Mouse (Mus musculus) adrenal gland (tissue): ENCODE data around the gene Dedd2.

ENCODE experiments used
- intact Hi-C: fragments of 180-260 bp; cut with DNase I; formaldehyde crosslinking; loops from one replicate; pipeline ENCODE4 v1.15.1; 2025

Dedd2 gene

DNA sequence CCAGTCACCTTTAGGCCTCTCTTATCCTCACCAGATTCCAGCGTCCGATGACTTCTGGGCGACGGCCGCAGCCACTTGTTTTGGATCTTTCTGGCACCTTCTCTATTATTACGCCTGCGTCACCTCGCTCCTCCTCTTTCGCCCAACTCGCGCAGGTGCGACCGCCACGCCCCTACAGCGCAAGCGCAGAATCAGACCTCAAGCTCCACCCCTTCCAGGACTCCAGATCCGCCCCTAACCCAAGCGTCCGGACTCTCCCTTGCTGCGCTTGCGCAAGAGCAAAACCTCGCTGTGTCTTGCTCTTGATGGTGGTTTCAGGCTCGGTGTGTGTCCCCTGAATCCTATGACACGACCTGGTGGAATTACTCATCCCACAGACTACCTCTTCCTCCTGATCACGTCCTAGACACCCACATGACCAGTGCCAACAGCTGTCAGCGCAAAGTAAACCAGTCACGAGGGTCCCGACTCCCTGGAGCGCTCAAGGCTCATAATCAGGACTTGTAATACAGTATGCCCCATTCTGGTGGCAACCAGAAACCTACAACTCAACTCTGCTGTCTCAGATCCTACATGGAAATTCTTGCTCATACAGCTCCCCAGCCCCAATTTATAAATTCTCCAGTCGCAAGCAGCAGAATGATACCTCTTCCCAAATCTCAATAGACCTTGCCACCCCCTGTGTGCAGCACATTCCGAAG, 509 bp downstream of the Dedd2 start:
- intact Hi-C loops: no loop called here

DNA sequence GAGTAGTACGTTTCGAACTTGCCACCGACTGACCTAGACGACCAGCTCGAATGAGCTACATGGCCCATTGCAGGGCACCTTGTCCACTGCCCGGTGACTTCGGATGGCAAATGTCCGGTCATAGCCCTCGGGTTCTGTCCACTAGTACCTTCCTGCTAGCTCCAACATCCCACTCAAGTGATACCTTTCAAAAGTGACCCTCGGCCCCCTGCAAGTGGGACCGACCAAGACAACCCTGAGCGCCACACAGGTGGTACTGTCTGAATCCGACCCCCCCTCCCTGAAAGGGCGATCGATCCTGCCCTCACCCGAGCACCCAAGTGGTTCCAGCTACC, 1.0 kb downstream of the Dedd2 start:
- intact Hi-C loops: no loop called here

DNA sequence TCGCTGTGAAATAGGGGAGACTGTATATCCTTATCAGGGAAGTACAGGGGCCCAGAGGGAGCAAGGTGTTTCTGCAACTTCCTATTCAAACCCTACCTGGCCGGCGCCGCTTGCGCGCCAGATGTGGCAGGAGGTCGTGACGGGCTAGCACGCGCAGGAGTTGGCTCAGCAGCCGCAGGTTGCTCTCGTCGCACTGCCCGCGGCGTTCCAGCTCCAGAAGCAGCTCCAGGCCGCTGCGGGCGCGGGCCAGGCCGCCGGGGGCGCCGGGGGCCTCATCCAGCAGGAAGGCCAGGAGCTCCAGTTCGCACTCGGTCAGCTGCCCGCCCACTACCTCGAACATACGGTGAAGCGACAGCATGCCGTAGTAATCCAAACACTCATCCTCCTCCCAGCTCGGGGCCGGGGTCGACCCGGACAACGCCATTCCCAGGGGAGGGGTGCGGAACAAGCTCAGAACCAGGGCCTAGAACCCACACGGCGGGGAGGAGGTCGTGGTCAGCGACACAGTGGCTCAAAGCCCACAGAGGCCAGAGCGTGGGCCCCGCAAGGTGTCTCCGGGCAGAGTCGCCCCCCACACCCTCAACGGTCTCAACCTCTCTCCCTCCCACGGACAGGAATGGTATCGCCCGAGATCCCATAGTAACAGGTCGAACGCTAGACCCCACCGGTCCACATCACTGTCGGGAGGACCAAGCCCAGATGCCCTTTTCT, 1.6 kb downstream of the Dedd2 start:
- intact Hi-C loops: no loop called here

DNA sequence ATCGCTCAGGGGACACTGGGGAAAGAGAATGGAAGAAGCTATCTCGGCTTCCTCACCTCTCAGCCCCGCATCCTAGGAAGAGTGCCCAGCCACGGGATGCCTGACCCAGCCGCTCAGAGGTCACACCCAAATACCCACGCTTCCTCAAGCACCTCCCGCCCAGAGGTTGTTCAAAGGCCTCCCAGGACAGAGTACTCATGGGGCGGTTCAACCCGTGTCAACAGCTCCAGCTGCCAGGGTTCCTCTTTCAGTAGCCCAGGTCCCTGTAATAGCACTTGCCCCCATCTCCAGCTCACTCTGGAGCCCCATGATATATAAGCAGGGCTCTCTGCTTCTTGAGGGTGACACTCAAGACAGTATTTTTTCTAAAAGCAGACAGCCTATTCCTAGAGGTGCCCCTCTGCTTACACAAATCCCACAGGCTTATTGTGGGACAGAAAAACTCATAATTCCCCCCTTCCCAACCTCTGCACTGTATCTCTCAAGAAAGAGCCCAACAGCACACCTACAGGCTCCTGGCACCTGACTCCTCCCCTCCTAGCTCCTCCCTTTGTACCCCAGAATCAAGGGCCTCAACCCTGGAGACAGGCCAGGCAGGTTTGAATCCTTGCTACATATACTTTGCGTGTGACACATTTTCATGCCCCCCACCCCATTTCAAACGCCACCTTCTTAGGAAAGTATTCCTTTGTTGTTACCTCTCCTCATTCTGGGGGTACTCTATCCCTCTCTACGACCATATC, 2.6 kb downstream of the Dedd2 start:
- intact Hi-C loops: no loop called here

DNA sequence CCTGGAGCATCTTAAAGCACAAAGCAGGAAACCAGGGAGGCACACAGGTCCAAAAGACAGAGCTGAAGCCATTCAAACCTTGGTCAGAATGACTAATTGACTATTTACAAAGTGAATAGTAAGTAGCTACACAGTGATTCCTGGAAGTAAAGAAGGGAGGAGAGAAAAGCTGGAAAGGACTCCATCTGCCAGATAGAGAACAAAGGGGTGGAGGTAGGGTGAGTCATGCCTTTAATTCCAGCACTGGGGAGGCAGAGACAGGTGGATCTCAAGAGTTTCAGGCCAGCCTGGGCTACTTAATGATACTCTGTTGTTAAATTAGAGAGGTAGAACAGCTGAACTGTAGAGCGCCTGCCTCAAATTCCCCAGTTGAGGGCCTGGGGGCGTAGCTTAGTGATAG, 6.2 kb downstream of the Dedd2 start:
- intact Hi-C loops: no loop called here

DNA sequence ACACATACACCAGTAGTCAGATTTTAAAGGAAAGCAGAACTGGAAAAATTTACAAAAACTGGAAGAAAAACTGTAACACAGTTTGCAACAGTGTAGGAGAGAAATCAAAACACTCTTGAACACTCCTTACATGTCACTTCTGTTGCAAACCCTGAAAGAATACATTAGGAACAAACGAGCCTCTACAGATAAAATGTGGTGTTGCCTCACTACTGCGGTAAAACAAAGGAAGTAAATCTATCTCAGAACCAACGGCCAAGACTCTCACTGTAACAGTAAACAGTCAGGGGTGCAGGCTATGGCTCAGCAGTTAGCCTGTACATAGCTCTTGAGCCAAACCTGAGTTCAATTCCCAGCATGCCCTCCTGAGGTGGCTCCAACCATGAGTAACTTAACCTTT, 7.3 kb downstream of the Dedd2 start:
- intact Hi-C loops: no loop called here

DNA sequence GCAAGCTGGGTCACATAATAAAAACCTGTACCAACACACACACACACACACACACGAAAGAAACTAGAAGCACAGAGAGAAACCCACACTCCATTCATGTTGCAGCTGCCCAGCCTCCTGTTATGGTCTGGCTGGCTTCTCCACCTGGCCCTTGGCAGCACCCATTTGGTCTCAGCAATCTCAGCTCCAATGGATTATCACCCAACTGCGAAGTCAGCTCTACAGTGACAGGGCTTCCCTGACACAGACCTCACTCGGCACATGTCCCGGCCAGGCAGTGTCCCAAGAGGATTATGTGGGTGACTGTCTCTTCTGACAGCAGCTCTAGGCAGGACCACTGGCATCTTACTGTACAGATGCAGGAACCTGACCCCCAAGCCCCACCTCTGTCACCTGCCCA, 9.9 kb downstream of the Dedd2 start:
- intact Hi-C loops: no loop called here

DNA sequence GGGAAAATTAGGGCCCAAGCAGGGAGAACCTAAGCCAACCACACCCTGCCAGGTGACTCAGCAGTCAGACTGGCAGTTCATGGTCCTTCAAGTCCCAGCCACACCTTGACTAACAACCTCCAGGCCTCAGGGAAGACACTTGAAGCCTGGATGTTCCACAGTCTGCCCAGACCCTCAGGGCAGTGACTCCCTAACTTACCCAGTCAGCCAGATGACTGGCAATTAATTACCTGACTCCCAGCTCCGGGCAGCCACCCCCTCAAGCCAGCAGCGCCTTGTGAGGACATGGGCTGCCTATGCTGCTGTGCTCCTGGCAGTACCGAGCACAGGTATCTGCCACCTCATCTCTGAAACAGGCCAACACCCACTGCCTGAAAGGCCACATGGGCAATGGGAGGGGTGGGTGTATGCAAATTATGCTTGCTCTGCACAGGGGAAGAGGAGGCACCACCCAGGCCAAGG, 11.2 kb downstream of the Dedd2 start:
- intact Hi-C loops: no loop called here

DNA sequence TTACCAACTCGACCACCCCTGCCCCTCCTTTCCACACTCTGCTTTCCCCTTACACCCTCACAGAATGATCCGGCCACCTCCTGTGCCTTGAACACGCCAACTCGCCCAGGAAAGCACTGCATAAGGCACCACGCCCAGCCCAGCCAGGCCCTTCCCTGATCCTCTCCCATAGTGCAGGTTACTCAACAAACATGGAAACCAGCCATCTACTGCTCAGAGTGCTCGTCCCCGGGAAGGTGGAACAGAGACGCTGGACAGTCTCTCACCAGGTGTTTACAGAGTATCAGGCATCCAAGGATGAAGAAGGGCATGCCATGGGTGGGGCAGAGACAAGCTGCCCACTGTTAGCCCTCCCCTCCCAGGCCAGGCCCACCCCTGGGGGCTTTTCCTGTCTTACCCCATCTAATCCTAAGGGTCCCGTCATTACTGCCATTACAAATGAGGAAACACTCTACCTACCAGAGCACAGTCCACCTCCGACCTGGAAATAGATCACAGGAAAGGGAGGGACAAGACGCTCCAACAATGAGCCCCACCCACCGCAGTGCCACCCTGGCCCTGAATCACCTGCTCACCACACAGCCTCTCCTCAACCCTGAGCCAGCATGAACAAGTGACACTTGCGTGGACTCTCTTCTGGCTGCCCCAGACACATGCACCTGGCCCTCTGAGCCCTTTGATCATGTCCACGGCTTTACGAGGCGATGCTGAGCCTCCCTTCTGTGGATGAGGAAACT, 14.2 kb downstream of the Dedd2 start:
- intact Hi-C loops: no loop called here

DNA sequence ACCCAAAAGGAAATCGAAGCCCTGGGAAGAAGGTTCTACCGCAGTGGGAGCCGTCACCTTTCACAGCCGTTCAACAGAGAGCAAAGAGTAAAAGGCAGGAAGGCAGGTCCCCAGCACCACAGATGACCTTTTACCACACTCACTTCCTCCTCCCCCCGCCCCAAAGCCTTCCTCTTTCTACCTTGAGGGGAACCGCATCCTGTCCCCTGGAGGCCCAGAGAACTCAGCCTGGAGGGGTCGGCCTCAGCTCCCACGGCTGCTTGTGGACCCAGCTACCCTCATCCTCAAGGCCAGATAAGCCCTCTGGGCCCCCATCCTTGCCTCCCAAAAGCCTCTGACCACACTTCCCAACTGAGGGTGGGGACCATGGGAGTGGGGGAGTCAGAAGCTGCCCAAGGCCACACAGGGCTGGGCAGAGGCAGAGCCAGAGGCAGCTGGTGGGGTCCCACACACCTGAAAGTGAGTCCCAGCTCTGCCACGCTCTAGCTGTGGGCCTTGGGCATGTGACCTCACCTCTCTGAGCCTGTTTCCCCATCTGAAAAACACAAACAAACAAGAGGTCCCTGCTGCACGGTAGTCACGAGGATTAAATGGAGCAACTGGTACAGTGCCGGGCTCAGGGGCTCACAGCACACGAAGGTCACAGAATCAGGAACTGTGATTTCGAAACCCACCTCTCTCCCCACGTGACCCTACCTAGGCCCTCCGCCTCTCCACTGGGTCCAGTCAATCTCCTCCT, 14.9 kb downstream of the Dedd2 start:
- intact Hi-C loops: no loop called here

DNA sequence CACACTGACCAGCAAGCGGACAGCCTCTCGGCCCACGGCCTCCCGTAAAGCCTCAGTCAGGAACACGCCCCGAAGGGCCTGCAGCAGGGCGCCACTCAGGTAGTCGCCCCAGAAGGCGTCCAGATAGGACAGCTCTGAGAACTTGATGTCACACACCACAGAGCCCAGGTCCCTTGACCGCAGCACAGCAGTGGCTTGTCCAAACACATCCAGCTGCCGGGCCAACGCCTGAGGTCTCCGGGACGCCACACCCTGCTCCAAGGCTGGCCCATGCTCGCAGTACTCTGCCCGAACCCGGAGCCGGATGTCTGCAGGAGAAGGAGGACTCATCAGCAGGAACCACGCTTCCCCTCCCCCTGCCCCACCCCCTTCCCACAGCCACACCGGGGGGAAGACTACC, 16.8 kb downstream of the Dedd2 start:
- intact Hi-C loops: no loop called here

DNA sequence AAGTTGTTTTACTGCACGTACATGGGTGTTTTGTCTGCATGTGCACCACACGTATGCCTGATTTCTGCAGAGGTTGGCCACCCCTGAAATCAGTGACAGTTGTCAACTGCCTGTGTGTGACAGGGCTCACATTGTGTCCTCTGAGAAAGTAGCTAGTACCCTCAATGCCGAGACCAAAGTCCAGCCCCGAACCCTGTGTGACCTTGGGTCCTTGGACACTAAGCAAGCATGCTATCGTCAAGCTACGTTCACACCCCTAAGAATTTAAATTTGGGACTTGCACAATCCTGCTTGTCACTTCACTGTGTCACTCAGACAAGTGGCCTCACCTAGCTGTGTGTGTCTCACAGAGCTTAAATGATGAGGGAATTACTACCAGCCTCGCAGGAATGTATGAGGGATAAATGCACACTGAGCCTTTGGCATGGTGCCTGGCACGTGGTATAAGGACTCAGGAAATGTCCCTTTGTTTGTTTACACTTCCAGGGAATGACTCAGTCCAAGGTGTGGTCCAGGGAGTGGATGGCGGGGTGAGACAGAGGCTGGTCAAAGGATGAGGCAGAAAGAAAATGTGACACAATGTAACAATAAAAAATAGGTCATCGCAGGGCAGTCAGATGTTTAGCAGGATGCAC, 22.9 kb downstream of the Dedd2 start:
- intact Hi-C loops: no loop called here

DNA sequence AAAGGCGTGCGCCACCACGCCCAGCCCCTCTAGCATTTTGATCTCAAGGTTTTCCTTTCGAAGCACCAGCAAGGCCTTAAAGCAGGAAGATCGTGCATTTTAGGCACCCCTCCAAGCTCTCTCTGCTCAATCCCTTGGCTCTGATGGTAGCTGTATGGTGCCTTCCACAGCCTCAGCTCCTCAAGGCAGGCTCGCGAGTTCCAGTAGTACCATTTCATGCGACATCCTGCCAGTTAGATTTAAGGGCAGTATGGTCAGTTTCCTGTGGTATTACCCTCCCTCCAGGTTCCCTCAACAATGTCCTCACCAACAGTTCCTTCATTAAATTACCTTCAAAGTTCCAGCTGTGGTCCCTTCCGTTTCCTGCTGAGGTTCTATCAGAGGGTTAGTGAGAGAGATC, 24.3 kb downstream of the Dedd2 start:
- intact Hi-C loops: no loop called here

DNA sequence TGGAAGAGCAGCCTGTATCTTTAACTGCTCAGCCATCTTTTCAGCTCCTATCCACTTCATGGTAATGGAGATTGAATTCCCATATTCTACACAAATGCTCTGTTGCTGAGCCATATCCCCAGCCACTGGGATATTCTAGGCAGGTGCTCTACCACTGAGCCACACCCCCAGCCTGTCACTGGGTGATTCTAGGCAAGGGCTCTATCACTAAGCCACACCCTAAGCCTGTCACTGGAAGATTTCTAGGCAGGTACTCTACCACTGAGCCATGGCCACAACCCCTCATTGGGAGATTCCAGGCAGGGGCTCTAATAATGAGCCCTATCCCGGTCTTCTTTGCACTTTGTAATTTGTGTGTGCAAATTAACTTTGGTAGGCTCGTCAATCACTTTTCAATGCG, 25.3 kb downstream of the Dedd2 start:
- intact Hi-C loops: no loop called here

DNA sequence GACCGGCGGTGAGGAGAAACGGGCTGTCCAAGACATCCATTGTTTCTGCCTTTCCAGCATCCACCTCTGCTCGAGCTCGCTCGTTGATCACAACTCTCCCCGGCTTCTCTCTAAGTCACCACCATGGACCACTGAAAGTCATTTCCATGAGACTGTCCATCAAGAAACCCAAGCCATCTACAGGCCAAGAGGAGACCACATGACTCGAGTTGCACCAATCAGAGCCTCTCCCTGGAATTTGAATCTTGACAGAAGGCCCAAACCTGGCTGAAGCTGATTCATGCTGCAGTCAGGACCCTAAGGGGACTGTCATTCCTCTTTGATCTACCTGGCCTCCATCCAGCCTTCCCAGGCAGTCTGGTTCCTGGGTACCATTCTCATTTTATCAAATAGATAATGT, 28.3 kb downstream of the Dedd2 start:
- intact Hi-C loops: no loop called here

DNA sequence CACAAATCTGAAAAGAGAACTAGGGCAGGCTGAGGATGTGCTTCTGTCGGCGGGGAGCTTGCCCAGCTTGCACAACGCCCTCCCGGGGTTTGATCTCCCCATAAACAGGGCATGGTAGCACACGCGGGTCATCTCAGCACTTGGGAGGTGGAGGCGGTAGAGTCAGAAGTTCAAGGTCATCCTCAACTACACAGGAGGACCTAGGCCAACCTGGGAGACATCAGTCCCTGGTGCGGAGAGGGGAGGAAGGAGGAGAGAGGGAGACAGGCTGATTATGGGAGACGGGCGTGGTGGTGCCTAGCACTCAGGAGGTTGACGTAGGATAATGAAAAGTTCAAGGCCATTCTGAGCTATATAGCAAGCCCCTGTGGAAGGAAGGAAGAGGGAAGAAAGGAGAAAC, 29.6 kb downstream of the Dedd2 start:
- intact Hi-C loops: no loop called here

DNA sequence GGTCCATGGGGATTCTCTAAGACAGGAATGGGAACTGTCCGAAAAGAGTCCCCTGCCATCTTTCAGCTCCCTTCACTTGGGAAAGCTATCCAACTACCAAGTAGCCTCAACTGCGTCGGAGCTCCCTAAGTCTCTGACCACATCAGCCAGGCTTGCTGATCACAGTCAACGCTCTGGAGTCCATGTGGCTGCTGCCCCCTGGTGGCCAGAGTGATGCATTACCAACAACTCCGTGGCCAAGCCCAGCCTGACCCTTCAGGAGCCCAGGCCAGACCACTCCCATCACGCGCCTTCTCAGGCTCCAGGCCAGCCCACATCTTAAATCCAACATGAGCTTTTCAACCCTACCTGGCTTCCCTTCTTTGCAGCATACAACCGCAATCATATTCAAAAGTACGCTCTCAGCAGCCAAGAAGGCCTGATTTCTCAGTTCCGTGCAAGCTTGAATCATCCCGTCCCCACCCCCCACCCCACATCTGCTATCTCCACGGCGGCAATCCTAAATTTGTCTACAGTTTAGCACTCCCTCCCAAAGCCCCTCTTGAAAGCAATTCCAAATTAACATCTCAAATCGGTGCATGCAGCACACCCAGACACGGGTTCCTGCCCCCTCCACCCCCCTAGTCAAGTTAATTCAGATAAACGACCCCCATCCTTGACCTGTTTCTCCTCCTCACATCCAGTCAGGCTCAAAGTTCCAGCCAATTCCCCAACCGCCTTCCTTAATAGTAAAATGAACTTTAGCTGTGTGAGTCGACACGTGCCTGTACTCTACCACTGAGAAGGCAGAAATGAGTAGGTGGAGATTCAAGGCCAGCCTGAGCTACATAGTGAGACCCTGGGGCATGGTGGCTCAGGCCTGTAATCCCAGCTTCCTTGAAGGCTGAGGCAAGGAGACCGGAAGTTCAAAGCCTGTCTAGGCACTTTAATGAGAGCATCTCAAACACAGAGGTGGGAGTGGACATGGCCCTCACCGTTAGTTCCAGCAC, 32.5 kb downstream of the Dedd2 start:
- intact Hi-C loops: loop anchor here (2.0 kb wide), 1 partner anchor 81 kb away; no protein-coding TSS in a partner anchor

DNA sequence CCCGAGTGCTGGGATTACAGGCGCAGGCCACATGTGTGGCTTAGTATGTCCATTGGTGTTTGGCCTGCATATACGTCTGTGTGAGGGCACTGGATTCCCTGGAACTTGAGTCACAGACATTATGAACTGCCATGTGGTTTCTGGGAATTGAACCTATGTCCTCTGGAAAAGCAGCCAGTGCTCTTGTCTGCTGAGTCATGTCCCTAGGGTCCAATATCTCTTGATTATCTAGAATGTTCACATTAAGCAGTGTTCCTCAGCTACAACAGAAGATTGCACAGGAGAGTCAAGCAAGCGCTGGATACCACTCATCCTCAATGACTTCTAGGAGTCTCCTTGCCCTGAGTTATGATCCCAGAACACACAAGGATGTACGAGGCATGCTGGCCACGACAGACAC, 36.3 kb downstream of the Dedd2 start:
- intact Hi-C loops: loop anchor here (5.0 kb wide), 1 partner anchor 157 kb away; no protein-coding TSS in a partner anchor

DNA sequence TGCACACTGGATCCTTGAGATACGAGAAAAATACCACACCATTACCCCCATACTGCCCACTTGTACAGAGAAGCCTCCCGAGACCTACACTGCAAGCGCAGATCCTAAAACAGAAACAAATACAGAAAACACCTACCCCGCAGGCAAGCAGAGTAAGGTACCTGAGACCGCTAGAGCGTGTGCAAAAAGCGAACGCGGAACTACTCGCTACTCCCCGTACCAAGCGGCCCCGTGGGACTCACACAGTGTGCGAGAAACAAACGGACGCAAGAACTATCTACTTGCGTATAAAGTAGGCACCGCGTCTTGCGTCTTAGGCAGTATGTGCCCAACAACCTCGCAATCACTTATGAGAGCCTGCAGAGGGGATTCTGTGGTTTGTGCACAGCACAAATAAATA, 38.6 kb downstream of the Dedd2 start:
- intact Hi-C loops: loop anchor here (5.0 kb wide), 1 partner anchor 155 kb away; no protein-coding TSS in a partner anchor
